Mouse (Mus musculus) ES-E14 (cell line): ENCODE results near the gene Samd4.

Experiments used
- CHD2 ChIP-seq: IDR thresholded peaks from 2 replicates; pipeline ENCODE4 v1.6.1; 2014; ENCODE audit warnings: mild to moderate bottlenecking, low read depth, low read length, inconsistent platforms
- MAFK ChIP-seq: IDR thresholded peaks from 2 replicates; pipeline ENCODE4 v1.6.1; 2014; ENCODE audit warnings: mild to moderate bottlenecking, low read depth, low read length, inconsistent platforms; ENCODE audit not compliant: insufficient read depth

GRCm38 (mm10) chr14:46928556-46928955, 45.9 kb downstream of the Samd4 start:
- TF ChIP-seq MAFK (no peak), CHD2 (no peak)
